ENCODE assay signal across 22 mouse cellular contexts in the genomic region with DNA sequence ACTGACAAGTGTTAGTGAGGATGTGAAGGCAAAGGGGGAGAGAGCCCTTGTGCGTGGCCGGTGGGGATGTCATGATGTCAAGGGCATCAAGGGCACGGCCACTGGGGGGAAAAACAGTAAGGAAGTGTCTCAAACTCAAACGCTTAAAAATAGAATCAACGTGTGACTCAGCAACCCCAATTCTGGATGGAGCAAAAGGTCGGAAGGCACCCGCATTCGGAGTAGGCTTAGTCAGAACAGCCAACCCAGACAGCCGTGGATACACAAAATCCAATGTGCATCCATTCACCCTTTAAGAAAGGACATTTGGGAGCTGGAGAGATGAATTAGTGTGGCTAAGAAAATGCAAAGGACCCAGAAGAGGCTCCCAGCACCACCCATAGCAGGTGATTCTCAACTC.
DNase-seq lines count a peak whose midpoint lies in the region; ATAC-seq and TF ChIP-seq lines count a peak whose summit lies in the region.
"Had no signal": no experiment of that assay in that cellular context is flagged by ENCODE, and none has a peak within 500 bp of the region (broad histone marks: within the 10 kb centered on the region; RNA-seq: fewer than 3 reads in every experiment).

No protein-coding gene starts in this region.

- intact Hi-C loops in gastrocnemius, adult 2 months (cut with DNase I): no loop called here

- DNase-seq in adrenal gland, adult 2 months: peak; percentile 41
- DNase-seq in adrenal gland, postnatal 10 days: no peak
- no peak for DNase-seq in gastrocnemius, adult 2 months
- no peak for DNase-seq in gastrocnemius, postnatal 25 days
- DNase-seq in frontal cortex, adult 2 months (ENCODE audit: extremely low spot score in 1 of 2, low spot score in 1 of 2): no peak
- DNase-seq: adrenal gland, adult 8-10 months; B cell, adult 2 months; cerebellum, adult 11 months; cerebellum, adult 2 months; cerebellum, adult 9-11 months; cerebellum, postnatal 25 days; gastrocnemius, postnatal 36 days; heart, adult 11 months; kidney, adult 2 months had no signal

- no peak overlapping the region for H3K4me3 ChIP-seq in gastrocnemius, adult 2 months
- H3K4me3 ChIP-seq: embryonic facial prominence, embryonic 12.5 days; embryonic facial prominence, embryonic 15.5 days; hindbrain, embryonic 12.5 days; hindbrain, embryonic 15.5 days had no signal

- peak overlapping the region; percentile 10 for H3K27ac ChIP-seq in gastrocnemius, adult 2 months
- H3K27ac ChIP-seq: embryonic facial prominence, embryonic 12.5 days; embryonic facial prominence, embryonic 15.5 days; hindbrain, embryonic 12.5 days; hindbrain, embryonic 15.5 days had no signal

- peak; percentile 37; the same call in 1 of the 2 replicates for ATAC-seq in megakaryocyte progenitor cell, adult 5-6 weeks (replicated peaks; ENCODE audit: poor library complexity)
- ATAC-seq: forebrain, embryonic 14.5 days; intestine, postnatal 0 days; Patski had no signal

- TF ChIP-seq CTCF in gastrocnemius, adult 2 months (IDR thresholded peaks at IDR 0.05): no peak
